Mouse (Mus musculus) left cerebral cortex, adult 9 months (tissue): ENCODE data around the gene Cxcr5.

Experiments
- DNase-seq, 2 experiments: peaks; one replicate each; pipeline ENCODE4 v3.0.0; 2022; ENCODE audit warnings: low spot score in 2 of 2

Cxcr5 gene

DNA sequence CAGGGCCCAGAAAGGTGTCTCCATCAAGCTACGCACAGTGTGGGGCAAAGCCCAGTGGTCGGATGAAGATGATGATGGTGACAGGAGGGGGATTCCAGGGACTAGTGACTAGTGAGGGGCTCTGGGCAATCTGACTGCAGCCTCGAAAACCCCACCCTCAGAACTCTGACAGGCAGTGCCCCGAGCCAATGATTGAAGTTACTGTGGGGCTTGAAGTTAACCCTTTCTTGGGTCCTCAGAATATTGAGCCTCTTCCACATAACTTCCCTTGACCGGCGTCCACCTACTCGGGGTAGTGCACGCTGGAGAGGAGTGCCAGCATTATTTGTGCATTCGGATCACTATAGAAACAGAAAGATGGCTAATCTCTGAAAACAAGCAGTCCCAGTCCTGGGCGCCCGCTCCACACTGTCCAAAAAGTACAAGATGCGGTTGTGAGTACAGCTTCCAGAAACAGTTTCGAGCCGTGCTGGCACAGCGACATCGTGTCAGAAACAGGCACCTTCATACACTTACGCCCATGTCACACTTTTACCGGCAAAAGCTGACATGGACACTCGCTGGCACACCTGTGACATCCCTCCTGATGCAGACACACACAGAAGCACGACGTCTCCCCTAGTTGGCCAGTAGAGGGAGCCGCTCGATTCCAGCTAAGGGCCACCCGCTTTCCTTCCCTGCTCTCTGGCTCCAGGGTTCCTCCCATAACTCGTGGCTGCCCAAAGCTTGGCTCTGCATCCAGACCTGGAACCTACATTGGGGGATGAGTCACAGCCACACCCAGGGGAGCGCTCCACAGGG is 81.8 kb downstream of the Cxcr5 start:
- DNase-seq: peak in 1 of 2 experiments; percentile 92

- peak in 1 of 2 experiments; percentile 62 for DNase-seq
Observed at GRCm38 (mm10) chr9:44478959-44479605, 82.6 kb downstream of the Cxcr5 start.

DNA sequence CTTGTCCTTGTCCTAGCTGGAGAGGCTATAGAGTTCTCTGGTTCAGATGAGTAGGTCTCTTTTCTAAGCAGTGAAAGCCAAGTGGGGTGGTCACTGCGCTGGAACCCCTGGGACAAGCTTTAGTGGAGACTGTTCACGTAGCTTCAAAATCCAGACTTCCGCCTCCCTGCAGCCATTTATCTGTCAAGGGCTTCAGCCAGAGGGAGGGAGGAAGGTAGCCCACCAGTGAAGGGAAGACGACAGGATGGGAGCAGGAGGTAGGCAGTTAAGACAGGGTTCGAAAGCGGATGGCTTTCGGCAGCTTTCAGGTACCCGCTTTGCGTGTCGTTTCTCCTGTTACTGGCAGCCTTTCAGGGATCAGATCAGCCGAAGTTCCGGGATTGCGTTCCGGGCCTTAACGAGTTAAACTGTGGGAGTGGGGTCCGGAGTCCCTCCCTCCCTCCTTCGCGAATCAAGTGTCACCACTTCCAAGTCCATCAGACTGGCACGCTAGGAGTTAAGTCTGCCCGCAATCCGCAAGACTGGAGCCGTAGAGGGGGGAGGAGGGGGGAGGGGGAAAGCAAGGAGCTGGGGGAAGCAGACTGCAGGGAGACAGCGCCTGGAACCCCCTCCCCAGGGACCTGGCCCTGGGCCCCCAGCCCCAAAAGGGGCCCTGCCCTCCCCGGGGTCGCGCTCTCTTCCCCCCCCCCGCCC is 83.3 kb downstream of the Cxcr5 start:
- peak in 1 of 2 experiments; percentile 75 for DNase-seq

DNA sequence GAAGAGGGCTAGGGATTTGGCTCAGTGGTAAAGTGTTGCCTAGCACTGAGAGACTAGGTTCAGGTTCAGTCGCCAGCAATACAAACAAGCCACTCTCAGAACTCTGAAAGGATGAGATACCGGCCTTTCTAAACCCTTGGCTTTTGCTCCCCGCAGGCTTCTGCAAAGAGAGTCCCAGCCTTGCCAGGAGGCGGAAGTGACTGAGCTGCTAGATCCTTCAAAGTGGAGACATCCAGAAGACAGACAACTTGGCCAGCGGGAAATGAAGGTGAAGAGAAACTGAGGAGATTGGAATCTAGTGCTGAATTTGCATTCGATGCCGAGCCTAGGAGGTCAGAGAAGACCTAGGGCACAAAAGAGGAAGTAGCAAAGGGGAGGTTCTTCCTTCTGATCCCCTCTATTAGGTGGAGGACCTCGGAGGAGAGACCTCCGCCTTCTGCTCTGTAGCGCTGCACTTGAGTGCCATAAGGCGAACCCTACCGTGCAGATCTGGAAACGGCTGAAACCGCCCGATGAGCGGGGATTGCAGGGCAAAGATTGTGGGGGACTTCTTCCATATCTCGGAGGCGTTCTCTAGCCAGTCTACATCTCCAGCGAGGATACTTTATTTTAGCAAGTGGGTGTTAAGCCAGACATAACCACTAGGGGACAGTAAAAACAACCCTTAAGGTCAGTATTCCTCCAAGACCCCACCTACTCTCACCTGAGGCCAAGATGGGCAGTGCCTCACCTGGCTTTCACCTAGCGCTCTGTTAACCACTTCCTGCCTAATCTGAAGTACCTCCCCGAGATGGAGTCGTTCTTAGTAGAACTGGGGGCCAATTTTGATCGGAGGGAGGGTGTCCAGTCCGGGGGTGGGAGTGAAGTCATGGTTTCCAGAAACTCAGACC is 84.1 kb downstream of the Cxcr5 start:
- peak in 1 of 2 experiments; percentile 76 for DNase-seq

DNA sequence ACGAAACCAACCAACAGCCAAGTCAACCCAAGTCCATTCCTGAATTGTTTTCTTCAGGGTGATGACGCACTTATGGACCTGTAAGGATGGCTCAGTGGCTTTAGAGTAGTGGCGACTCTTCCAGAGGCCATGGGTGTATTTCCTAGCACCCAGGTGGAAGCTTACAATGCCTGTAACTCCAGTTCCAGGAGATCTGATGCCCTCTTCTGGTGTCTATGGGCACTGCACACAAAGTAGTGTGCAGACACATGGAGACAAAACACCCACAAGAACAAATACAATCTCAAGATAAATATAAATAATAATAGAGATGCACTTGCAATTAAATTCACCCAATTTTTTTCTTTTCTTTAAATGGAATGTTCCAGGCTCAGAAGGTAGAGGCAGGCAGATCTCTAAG is 85.7 kb downstream of the Cxcr5 start:
- DNase-seq: no peak

- no peak for DNase-seq
Observed at GRCm38 (mm10) chr9:44474327-44474726, 87.3 kb downstream of the Cxcr5 start.

- no peak for DNase-seq
Observed at GRCm38 (mm10) chr9:44473184-44473583, 88.5 kb downstream of the Cxcr5 start.

DNA sequence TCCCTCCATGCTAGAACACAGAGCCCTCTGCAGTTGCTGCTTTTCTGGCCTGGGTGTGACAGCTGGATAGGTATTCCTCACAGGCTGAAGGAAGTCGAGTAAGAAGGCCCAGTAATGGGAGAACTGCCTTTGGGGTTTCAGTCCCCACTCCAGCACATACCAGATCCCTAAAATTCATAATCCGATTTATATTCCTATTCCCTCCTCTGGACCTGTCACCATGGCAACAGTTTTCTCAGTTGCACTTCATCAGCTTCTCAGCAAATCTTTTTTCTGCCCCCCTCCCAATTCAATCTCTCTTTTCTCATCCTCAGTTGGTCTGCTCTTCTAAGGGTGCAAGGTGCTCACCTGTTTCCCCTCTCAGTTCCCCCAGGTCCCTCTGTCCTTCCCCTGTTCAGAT is 92.9 kb downstream of the Cxcr5 start:
- DNase-seq: no peak

GRCm38 (mm10) chr9:44468224-44468623 is 93.5 kb downstream of the Cxcr5 start:
- no peak for DNase-seq

DNA sequence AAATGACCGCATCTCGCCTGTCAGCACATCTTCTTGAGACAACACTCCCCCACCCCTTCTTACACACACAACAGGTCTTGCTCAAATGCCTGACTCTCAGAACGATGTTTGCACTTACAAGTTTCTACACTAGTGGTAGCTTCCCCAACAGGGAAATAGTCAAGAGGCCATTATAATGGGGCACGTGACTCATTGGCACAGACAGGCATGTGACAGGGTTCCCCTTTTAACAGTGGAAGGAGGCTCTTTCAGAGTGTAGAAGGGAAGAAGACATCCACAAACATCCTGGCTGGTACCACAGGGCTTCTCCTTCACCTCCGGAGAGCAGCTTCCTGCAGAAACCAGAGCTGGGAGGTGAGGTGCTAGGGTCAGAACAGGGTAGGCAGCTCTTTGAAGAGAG is 99.7 kb downstream of the Cxcr5 start:
- DNase-seq: no peak
